8 mouse cellular contexts compared by ENCODE assay signal in genomic region chr5:99978699-99979442, GRCm38 (mm10). TPM values are rescaled to one million over a fixed set of nuclear protein-coding genes. Genes with fewer than 3 reads are reported as not detected.
A peak's percentile ranks its signal among the peaks of the same experiment; 100 is the strongest.
DNase-seq lines count a peak whose midpoint lies in the region; ATAC-seq and TF ChIP-seq lines count a peak whose summit lies in the region.

Gene Hnrnpd, minus strand, starts transcription at chr5:99978938.
Gene 4930524J08Rik, plus strand, starts transcription at chr5:99979061.

- no peak for TF ChIP-seq CTCF in cerebellum, adult 2 months (IDR thresholded peaks at IDR 0.05; ENCODE audit: borderline replicate concordance, insufficient read depth, low read depth, low read length)
- no peak for TF ChIP-seq CTCF in forebrain, postnatal 0 days (IDR thresholded peaks at IDR 0.05; ENCODE audit: low read depth)
- no peak for TF ChIP-seq CTCF in lung, embryonic 14.5 days (IDR thresholded peaks at IDR 0.05; ENCODE audit: low read depth)

- peak; percentile 75 for TF ChIP-seq POLR2A in cerebellum, adult 2 months (IDR thresholded peaks at IDR 0.05; ENCODE audit: borderline replicate concordance, insufficient read depth, low read length)

- peaks cover 2% of the 10 kb centered on the region for H3K4me1 ChIP-seq in cerebellum, adult 2 months (ENCODE audit: control insufficient read depth, insufficient read depth, low read length)
- peaks cover 18% of the 10 kb centered on the region for H3K4me1 ChIP-seq in forebrain, postnatal 0 days (ENCODE audit: insufficient read depth)
- H3K4me1 ChIP-seq in lung, embryonic 14.5 days (ENCODE audit: insufficient read depth): peaks cover 15% of the 10 kb centered on the region

- H3K9ac ChIP-seq in forebrain, postnatal 0 days: peak within 1 kb of the TSS; percentile 83
- H3K9ac ChIP-seq in lung, embryonic 14.5 days: peak within 1 kb of the TSS; percentile 99

- peak; percentile 78 for DNase-seq in MEL-GATA-1-ER (ENCODE audit: extremely low read depth, low read depth)
- DNase-seq in cerebellum, adult 2 months: peak; percentile 93 to 97
- DNase-seq in forebrain, postnatal 0 days: peak; percentile 98
- peak; percentile 94 for DNase-seq in heart, postnatal 4 days
- peak; percentile 91 to 92 for DNase-seq in layer of hippocampus, adult 8-10 months (ENCODE audit: low spot score in 2 of 2)
- DNase-seq in lung, embryonic 14.5 days: peak; percentile 99
- peak; percentile 97 for DNase-seq in testis, postnatal 14 days (ENCODE audit: low spot score)

- H3K27me3 ChIP-seq in cerebellum, adult 2 months (ENCODE audit: control insufficient read depth, insufficient read depth, low read length): no peaks in the 10 kb centered on the region
- no peaks in the 10 kb centered on the region for H3K27me3 ChIP-seq in forebrain, postnatal 0 days (ENCODE audit: insufficient read depth, low read length)
- no peaks in the 10 kb centered on the region for H3K27me3 ChIP-seq in lung, embryonic 14.5 days (ENCODE audit: insufficient read depth, low read length)

- under 1% methylated on average over 94 of the region's 97 CpGs for WGBS in cerebellum, adult 2 months
- under 1% methylated on average over 79 of the region's 97 CpGs for WGBS in forebrain, postnatal 0 days
- under 1% methylated on average over 91 of the region's 97 CpGs for WGBS in lung, embryonic 14.5 days

- peak within 1 kb of the TSS; percentile 98 for H3K27ac ChIP-seq in cerebellum, adult 2 months (ENCODE audit: insufficient read depth, low read length)
- peak within 1 kb of the TSS; percentile 99 for H3K27ac ChIP-seq in forebrain, postnatal 0 days (ENCODE audit: low read depth, low read length)
- H3K27ac ChIP-seq in lung, embryonic 14.5 days (ENCODE audit: low read depth): peak within 1 kb of the TSS; percentile 100

- ATAC-seq in forebrain, postnatal 0 days: peak; percentile 98
- peak; percentile 96 for ATAC-seq in lung, embryonic 14.5 days (ENCODE audit: insufficient read depth)
- peak; percentile 88 for ATAC-seq in neutrophil, adult 5-6 weeks (ENCODE audit: extremely low read depth, insufficient number of reproducible peaks, low FRiP score, poor library complexity, severe bottlenecking)

- no peaks in the 10 kb centered on the region for H3K36me3 ChIP-seq in forebrain, postnatal 0 days (ENCODE audit: insufficient read depth)
- peaks cover 16% of the 10 kb centered on the region for H3K36me3 ChIP-seq in lung, embryonic 14.5 days (ENCODE audit: insufficient read depth)

- H3K4me3 ChIP-seq in cerebellum, adult 2 months (replicated peaks; ENCODE audit: insufficient read depth, low read depth, low read length): peak within 1 kb of the TSS; percentile 94
- peak within 1 kb of the TSS; percentile 90 for H3K4me3 ChIP-seq in forebrain, postnatal 0 days (ENCODE audit: low read depth, low read length)
- H3K4me3 ChIP-seq in lung, embryonic 14.5 days (ENCODE audit: low read depth, low read length): peak within 1 kb of the TSS; percentile 97

- peak within 1 kb of the TSS; percentile 80 for H3K4me2 ChIP-seq in forebrain, postnatal 0 days (ENCODE audit: low read depth)
- peak within 1 kb of the TSS; percentile 86 for H3K4me2 ChIP-seq in lung, embryonic 14.5 days

- no peaks in the 10 kb centered on the region for H3K9me3 ChIP-seq in forebrain, postnatal 0 days (ENCODE audit: low read length)
- H3K9me3 ChIP-seq in lung, embryonic 14.5 days (ENCODE audit: low read depth, low read length): no peaks in the 10 kb centered on the region

RNA-seq across cellular contexts. Expression of gene Hnrnpd, which starts in this region (rescaled TPM):
- polyA plus RNA-seq in cerebellum, adult 2 months (2012; rRNA removed): 114 and 127 TPM in 2 replicates
- 35.9 and 45.7 TPM in 2 replicates for total RNA-seq in forebrain, postnatal 0 days (2014; rRNA removed)
- 93.0 and 120 TPM in 2 replicates for polyA plus RNA-seq in forebrain, postnatal 0 days (2015; fragmentation: Nextera tagmentation; extraction: Ambion mirVana)
- total RNA-seq in heart, postnatal 4 days (2021): 100 to 1,000 TPM; 239 to 258 TPM
- 100 to 1,000 TPM; 171 to 222 (median 202) TPM for total RNA-seq in layer of hippocampus, adult 8-10 months (2022)
- 196 TPM in 2 replicates for polyA plus RNA-seq in lung, embryonic 14.5 days (2014; fragmentation: Nextera tagmentation; extraction: Ambion mirVana)
- total RNA-seq in neutrophil, adult 5-6 weeks (2017): 104 TPM in 2 replicates

RNA-seq across cellular contexts. Expression of gene 4930524J08Rik, which starts in this region (rescaled TPM):
- 1.6 and 1.8 TPM in 2 replicates for polyA plus RNA-seq in cerebellum, adult 2 months (2012; rRNA removed)
- 5.0 and 9.0 TPM in 2 replicates for total RNA-seq in forebrain, postnatal 0 days (2014; rRNA removed)
- 3.1 and 3.3 TPM in 2 replicates for polyA plus RNA-seq in forebrain, postnatal 0 days (2015; fragmentation: Nextera tagmentation; extraction: Ambion mirVana)
- total RNA-seq in heart, postnatal 4 days (2021): 1 to 10 TPM; 3.5 to 5.7 TPM
- total RNA-seq in layer of hippocampus, adult 8-10 months (2022): 1 to 10 TPM; 1.4 to 3.1 (median 1.6) TPM
- polyA plus RNA-seq in lung, embryonic 14.5 days (2014; fragmentation: Nextera tagmentation; extraction: Ambion mirVana): 2.0 and 3.0 TPM in 2 replicates
- total RNA-seq in neutrophil, adult 5-6 weeks (2017): not detected in 2 replicates

Comparison
In these comparisons a context has a peak if more than half of its experiments do, and no peak if none do; other contexts are left out.
1. Peak in every context shown above with its lines: DNase-seq, ATAC-seq, H3K4me3 ChIP-seq and H3K27ac ChIP-seq.